Mouse (Mus musculus): Measurements from ENCODE around the gene Orm2. TPM values are rescaled to one million over a fixed set of nuclear protein-coding genes. Genes with fewer than 3 reads are reported as not detected.

Orm2 gene
- polyA plus RNA-seq, 1 experiment from 2014 or later, result not detected

DNA sequence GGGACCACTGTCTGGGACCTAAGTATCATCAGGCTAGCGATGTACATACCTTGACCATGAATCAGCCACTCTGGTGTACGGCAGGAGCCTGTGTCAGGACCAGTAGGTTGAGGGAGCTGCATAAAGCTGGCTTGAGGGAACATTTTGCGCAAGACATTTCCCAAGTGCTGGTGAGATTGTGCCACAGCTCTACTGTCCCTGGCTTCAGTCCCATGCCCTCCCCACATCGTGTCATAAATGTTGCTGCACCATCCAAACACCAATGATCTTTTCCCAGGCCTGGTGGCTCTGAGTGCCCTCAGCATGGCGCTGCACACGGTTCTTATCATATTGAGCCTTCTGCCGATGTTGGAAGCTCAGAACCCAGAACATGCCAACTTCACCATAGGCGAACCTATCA, 18.0 kb upstream of the Orm2 start, which contains the start of gene Orm1:
Gene Orm1 (plus strand): TSS at position 266 of the 400 bp plus-strand sequence.
- 84% methylated on average over 8 of the region's 8 CpGs for WGBS
- no peak within 1 kb of the TSS for H3K9ac ChIP-seq (ENCODE audit: low read depth, low read length)
- no peaks in the 10 kb centered on the region for H3K9me3 ChIP-seq (ENCODE audit: control insufficient read depth, low read length)
- no peak for ATAC-seq
- H3K36me3 ChIP-seq (ENCODE audit: control insufficient read depth, insufficient read depth, low read length), result no peaks in the 10 kb centered on the region
- no peak within 1 kb of the TSS for H3K27ac ChIP-seq (ENCODE audit: low read length)
- H3K4me1 ChIP-seq (ENCODE audit: control insufficient read depth, insufficient read depth, low read length), result no peaks in the 10 kb centered on the region
- no peaks in the 10 kb centered on the region for H3K27me3 ChIP-seq (replicated peaks; ENCODE audit: control insufficient read depth, insufficient read depth, low read length)
- H3K4me2 ChIP-seq (ENCODE audit: low read depth, low read length), result no peak within 1 kb of the TSS
- H3K4me3 ChIP-seq (ENCODE audit: low read length), result no peak within 1 kb of the TSS

DNA sequence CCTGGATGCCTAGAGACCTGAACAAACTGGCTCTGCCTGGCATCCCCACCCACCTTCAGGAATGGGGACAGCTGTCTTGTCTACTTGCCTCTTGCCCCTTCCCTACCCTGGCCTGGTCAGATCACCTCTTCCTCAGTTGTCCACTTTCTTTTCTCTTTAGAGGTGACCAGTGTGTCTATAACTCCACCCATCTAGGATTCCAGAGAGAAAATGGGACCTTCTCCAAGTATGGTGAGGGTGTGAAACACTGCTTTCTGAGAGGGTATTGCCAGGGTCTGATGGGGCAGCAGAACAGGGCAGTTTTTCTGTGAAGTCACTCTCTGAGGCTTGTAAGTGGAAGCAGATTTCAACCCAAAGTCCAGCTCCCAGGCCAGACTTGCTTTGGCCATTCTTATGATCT, 17.0 kb upstream of the Orm2 start:
- Histone ChIP-seq H3K36me3 (ENCODE audit: control insufficient read depth, insufficient read depth, low read length) (no peaks in the 10 kb centered on the region), H3K9me3 (ENCODE audit: control insufficient read depth, low read length) (no peaks in the 10 kb centered on the region), H3K4me3 (ENCODE audit: low read length) (no peak overlapping the region), H3K27me3 (replicated peaks; ENCODE audit: control insufficient read depth, insufficient read depth, low read length) (no peaks in the 10 kb centered on the region), H3K4me2 (ENCODE audit: low read depth, low read length) (no peak overlapping the region), H3K9ac (ENCODE audit: low read depth, low read length) (no peak overlapping the region), H3K27ac (ENCODE audit: low read length) (no peak overlapping the region), H3K4me1 (ENCODE audit: control insufficient read depth, insufficient read depth, low read length) (no peaks in the 10 kb centered on the region)
- ATAC-seq, result no peak

GRCm38 (mm10) chr4:63346659-63347058, 15.6 kb upstream of the Orm2 start:
- Histone ChIP-seq H3K4me2 (ENCODE audit: low read depth, low read length) (no peak overlapping the region), H3K36me3 (ENCODE audit: control insufficient read depth, insufficient read depth, low read length) (no peaks in the 10 kb centered on the region), H3K27me3 (replicated peaks; ENCODE audit: control insufficient read depth, insufficient read depth, low read length) (no peaks in the 10 kb centered on the region), H3K4me3 (ENCODE audit: low read length) (no peak overlapping the region), H3K9ac (ENCODE audit: low read depth, low read length) (no peak overlapping the region), H3K4me1 (ENCODE audit: control insufficient read depth, insufficient read depth, low read length) (no peaks in the 10 kb centered on the region), H3K9me3 (ENCODE audit: control insufficient read depth, low read length) (no peaks in the 10 kb centered on the region), H3K27ac (ENCODE audit: low read length) (no peak overlapping the region)
- WGBS, result 84% methylated on average over 4 of the region's 4 CpGs
- no peak for ATAC-seq

DNA sequence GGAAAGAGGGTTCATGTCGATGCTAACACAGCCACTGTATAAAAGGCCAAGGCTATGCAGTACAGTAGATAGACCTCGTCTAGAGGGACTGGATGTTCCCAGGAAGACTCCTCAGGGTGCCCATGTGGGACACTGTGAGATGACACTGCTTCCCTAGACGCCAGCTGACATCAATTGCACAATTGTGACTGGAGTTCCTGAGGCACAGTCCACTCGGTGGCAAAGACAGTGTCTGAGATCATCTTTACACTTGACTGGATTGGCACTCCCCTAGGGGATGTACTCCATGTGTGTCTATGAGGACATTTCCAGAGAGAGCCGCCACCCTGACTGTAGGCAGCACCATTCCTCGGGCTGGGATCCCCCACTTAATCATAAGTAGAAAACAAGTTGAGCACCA, 13.7 kb upstream of the Orm2 start:
- Histone ChIP-seq H3K9me3 (ENCODE audit: control insufficient read depth, low read length) (no peaks in the 10 kb centered on the region), H3K27ac (ENCODE audit: low read length) (no peak overlapping the region), H3K27me3 (replicated peaks; ENCODE audit: control insufficient read depth, insufficient read depth, low read length) (no peaks in the 10 kb centered on the region), H3K4me3 (ENCODE audit: low read length) (no peak overlapping the region), H3K9ac (ENCODE audit: low read depth, low read length) (no peak overlapping the region), H3K4me2 (ENCODE audit: low read depth, low read length) (no peak overlapping the region), H3K36me3 (ENCODE audit: control insufficient read depth, insufficient read depth, low read length) (no peaks in the 10 kb centered on the region), H3K4me1 (ENCODE audit: control insufficient read depth, insufficient read depth, low read length) (no peaks in the 10 kb centered on the region)
- WGBS, result 69% methylated on average over 6 of the region's 6 CpGs
- ATAC-seq, result no peak

- H3K4me3 ChIP-seq (ENCODE audit: low read length), result no peak within 1 kb of the TSS
- H3K9me3 ChIP-seq (ENCODE audit: control insufficient read depth, low read length), result no peaks in the 10 kb centered on the region
- no peak within 1 kb of the TSS for H3K9ac ChIP-seq (ENCODE audit: low read depth, low read length)
- no peak within 1 kb of the TSS for H3K4me2 ChIP-seq (ENCODE audit: low read depth, low read length)
- H3K36me3 ChIP-seq (ENCODE audit: control insufficient read depth, insufficient read depth, low read length), result no peaks in the 10 kb centered on the region
- H3K27me3 ChIP-seq (replicated peaks; ENCODE audit: control insufficient read depth, insufficient read depth, low read length), result no peaks in the 10 kb centered on the region
- H3K27ac ChIP-seq (ENCODE audit: low read length), result no peak within 1 kb of the TSS
- 77% methylated on average over 4 of the region's 4 CpGs for WGBS
- ATAC-seq, result no peak
- no peaks in the 10 kb centered on the region for H3K4me1 ChIP-seq (ENCODE audit: control insufficient read depth, insufficient read depth, low read length)
Measured at GRCm38 (mm10) chr4:63355877-63356665, 6.2 kb upstream of the Orm2 start, which contains the start of gene Orm3. Orm3 (plus strand) TSS chr4:63356162.

DNA sequence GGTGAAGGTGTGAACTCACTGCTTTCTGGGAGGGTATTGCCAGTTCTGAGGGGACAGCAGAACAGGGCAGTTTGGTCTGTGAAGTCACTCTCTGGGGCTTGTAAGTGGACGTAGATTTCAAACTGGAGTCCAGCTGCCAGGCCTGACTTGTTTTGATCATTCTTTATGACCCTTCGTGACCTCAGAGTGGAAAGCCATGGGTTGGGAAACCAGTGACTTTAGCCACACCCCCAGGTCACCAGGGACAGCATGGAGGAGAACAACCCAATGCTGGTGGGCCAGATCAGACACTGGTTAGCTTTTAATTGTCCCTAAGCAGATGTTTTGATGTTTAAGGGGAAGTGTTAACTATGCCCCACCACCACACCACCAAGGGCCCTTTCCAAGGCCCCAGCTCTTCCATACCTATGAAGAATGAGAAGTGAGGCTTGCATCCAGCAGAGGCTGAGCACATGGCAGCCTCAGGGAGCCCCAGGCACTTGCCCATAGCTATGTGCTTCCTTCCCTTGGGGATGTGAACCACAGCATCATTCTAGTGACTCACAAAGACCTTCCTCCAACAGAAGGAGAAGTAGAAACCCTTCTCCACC, 5.2 kb upstream of the Orm2 start:
- Histone ChIP-seq H3K4me3 (ENCODE audit: low read length) (no peak overlapping the region), H3K27me3 (replicated peaks; ENCODE audit: control insufficient read depth, insufficient read depth, low read length) (no peaks in the 10 kb centered on the region), H3K9me3 (ENCODE audit: control insufficient read depth, low read length) (no peaks in the 10 kb centered on the region), H3K4me1 (ENCODE audit: control insufficient read depth, insufficient read depth, low read length) (no peaks in the 10 kb centered on the region), H3K4me2 (ENCODE audit: low read depth, low read length) (no peak overlapping the region), H3K27ac (ENCODE audit: low read length) (no peak overlapping the region), H3K36me3 (ENCODE audit: control insufficient read depth, insufficient read depth, low read length) (no peaks in the 10 kb centered on the region), H3K9ac (ENCODE audit: low read depth, low read length) (no peak overlapping the region)
- WGBS, result 52% methylated on average over 2 of the region's 2 CpGs
- ATAC-seq, result no peak

- ATAC-seq, result no peak
Measured at GRCm38 (mm10) chr4:63359861-63360260, 2.4 kb upstream of the Orm2 start.

GRCm38 (mm10) chr4:63368577-63368976, 6.3 kb downstream of the Orm2 start:
- Histone ChIP-seq H3K36me3 (ENCODE audit: control insufficient read depth, insufficient read depth, low read length) (peaks cover 13% of the 10 kb centered on the region; the same call in 1 of the 2 replicates), H3K9me3 (ENCODE audit: control insufficient read depth, low read length) (no peaks in the 10 kb centered on the region), H3K27me3 (replicated peaks; ENCODE audit: control insufficient read depth, insufficient read depth, low read length) (no peaks in the 10 kb centered on the region), H3K4me3 (ENCODE audit: low read length) (no peak overlapping the region), H3K9ac (ENCODE audit: low read depth, low read length) (no peak overlapping the region), H3K4me2 (ENCODE audit: low read depth, low read length) (no peak overlapping the region), H3K27ac (ENCODE audit: low read length) (no peak overlapping the region), H3K4me1 (ENCODE audit: control insufficient read depth, insufficient read depth, low read length) (no peaks in the 10 kb centered on the region)
- WGBS, result 21% methylated on average over 4 of the region's 4 CpGs
- peak; percentile 62; the same call in 1 of the 2 replicates for ATAC-seq

More at GRCm38 (mm10) chr4:63359861-63360260, 2.4 kb upstream of the Orm2 start:
- Histone ChIP-seq H3K9ac (ENCODE audit: low read depth, low read length) (no peak overlapping the region), H3K27ac (ENCODE audit: low read length) (no peak overlapping the region), H3K4me3 (ENCODE audit: low read length) (no peak overlapping the region), H3K36me3 (ENCODE audit: control insufficient read depth, insufficient read depth, low read length) (no peaks in the 10 kb centered on the region), H3K4me2 (ENCODE audit: low read depth, low read length) (no peak overlapping the region), H3K4me1 (ENCODE audit: control insufficient read depth, insufficient read depth, low read length) (no peaks in the 10 kb centered on the region), H3K27me3 (replicated peaks; ENCODE audit: control insufficient read depth, insufficient read depth, low read length) (no peaks in the 10 kb centered on the region), H3K9me3 (ENCODE audit: control insufficient read depth, low read length) (no peaks in the 10 kb centered on the region)
- WGBS, result 78% methylated on average over 6 of the region's 6 CpGs

DNA sequence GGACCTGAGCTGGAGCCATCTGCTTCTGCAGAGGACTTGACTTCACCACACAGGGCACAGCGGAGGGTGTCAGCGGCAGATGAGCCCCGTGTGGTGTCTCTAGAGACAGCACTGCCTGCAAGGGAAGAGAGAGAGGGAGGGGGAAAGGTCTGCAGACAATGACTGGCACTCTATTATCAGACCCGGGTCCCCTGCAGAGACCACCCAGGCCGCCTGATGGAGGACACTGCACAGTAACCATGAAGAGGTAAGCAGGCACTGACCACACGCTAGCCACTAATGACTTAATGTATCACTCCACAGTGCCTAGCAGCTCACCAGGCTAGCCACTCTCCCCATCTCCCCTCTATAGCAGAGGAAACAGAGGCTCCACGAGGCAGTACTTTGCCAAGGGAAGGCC, 8.6 kb downstream of the Orm2 start:
- 59% methylated on average over 7 of the region's 7 CpGs for WGBS
- H3K27me3 ChIP-seq (replicated peaks; ENCODE audit: control insufficient read depth, insufficient read depth, low read length), result no peaks in the 10 kb centered on the region
- no peak overlapping the region for H3K4me2 ChIP-seq (ENCODE audit: low read depth, low read length)
- no peak overlapping the region for H3K4me3 ChIP-seq (ENCODE audit: low read length)
- peaks cover 13% of the 10 kb centered on the region; the same call in 1 of the 2 replicates for H3K36me3 ChIP-seq (ENCODE audit: control insufficient read depth, insufficient read depth, low read length)
- H3K9me3 ChIP-seq (ENCODE audit: control insufficient read depth, low read length), result no peaks in the 10 kb centered on the region
- H3K27ac ChIP-seq (ENCODE audit: low read length), result no peak overlapping the region
- no peak overlapping the region for H3K9ac ChIP-seq (ENCODE audit: low read depth, low read length)
- no peaks in the 10 kb centered on the region for H3K4me1 ChIP-seq (ENCODE audit: control insufficient read depth, insufficient read depth, low read length)
- ATAC-seq, result no peak
